Comparison of ENCODE assay signal across 8 mouse cellular contexts in the genomic region with DNA sequence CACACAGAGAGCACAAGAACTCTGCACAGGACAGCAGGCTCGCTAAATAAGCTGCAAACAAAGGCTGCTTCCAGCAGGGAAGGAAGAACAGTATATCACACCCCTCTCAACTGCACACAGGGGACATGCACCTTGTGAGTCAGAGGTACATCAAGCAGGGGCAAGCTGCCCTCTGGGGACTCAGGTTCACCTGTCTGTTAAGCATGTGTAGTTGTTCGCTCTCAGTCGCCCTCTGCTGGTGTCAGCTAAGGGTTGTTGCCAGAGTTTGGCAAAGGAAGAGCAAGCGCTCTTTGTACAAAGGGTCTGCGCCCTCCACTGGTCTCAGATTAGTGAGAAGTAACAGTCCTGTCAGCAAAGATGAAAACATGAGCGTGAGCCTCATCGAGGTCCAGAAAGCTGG.
DNase-seq lines count a peak whose midpoint lies in the region; ATAC-seq and TF ChIP-seq lines count a peak whose summit lies in the region.

No protein-coding gene starts in this region.

- TF ChIP-seq CTCF in heart, adult 2 months (IDR thresholded peaks at IDR 0.05): peak; percentile 58

- no peak overlapping the region for H3K4me3 ChIP-seq in heart, adult 2 months
- no peak overlapping the region for H3K4me3 ChIP-seq in forebrain, embryonic 13.5 days
- H3K4me3 ChIP-seq in lung, embryonic 16.5 days (ENCODE audit: low read length): no peak overlapping the region

- H3K4me2 ChIP-seq in forebrain, embryonic 13.5 days: no peak overlapping the region
- no peak overlapping the region for H3K4me2 ChIP-seq in lung, embryonic 16.5 days (ENCODE audit: low read depth, low read length)

- ATAC-seq in forebrain, embryonic 13.5 days: peak; percentile 50
- ATAC-seq in lung, embryonic 16.5 days (ENCODE audit: low read depth): peak; percentile 49; the same call in 1 of the 2 replicates

- H3K79me2 ChIP-seq in heart, adult 2 months (replicated peaks; ENCODE audit: control insufficient read depth, insufficient read depth, low read length): no peaks in the 10 kb centered on the region

- WGBS in heart, adult 2 months: 33% methylated on average over 7 of the region's 7 CpGs
- WGBS in forebrain, embryonic 13.5 days: 15% methylated on average over 7 of the region's 7 CpGs
- WGBS in lung, embryonic 16.5 days: 18% methylated on average over 7 of the region's 7 CpGs

- no peak for TF ChIP-seq EP300 in heart, adult 2 months (IDR thresholded peaks at IDR 0.05; ENCODE audit: insufficient read depth, low read depth, low read length)

- H3K27ac ChIP-seq in heart, adult 2 months: no peak overlapping the region
- H3K27ac ChIP-seq in forebrain, embryonic 13.5 days: 0 out of 2 replicates have a peak overlapping the region, but pooled peaks have one; percentile 3
- H3K27ac ChIP-seq in lung, embryonic 16.5 days (ENCODE audit: low read length): no peak overlapping the region

- intact Hi-C loops in heart, adult 2 months (cut with DNase I): no loop called here
- intact Hi-C loops in heart, postnatal 25 days (cut with DNase I): loop anchor here (10.0 kb wide), 1 partner anchor 565 kb away; no protein-coding TSS in a partner anchor

- TF ChIP-seq POLR2A in heart, adult 2 months (IDR thresholded peaks at IDR 0.05; ENCODE audit: insufficient read depth, low read depth, low read length): no peak

- no peak overlapping the region for H3K9ac ChIP-seq in heart, adult 2 months (ENCODE audit: low read depth, low read length)
- H3K9ac ChIP-seq in forebrain, embryonic 13.5 days: no peak overlapping the region
- H3K9ac ChIP-seq in lung, embryonic 16.5 days (ENCODE audit: low read length): no peak overlapping the region

- no peaks in the 10 kb centered on the region for H3K36me3 ChIP-seq in heart, adult 2 months (ENCODE audit: control insufficient read depth, insufficient read depth, low read length)
- H3K36me3 ChIP-seq in forebrain, embryonic 13.5 days (ENCODE audit: poor library complexity, severe bottlenecking): no peaks in the 10 kb centered on the region
- no peaks in the 10 kb centered on the region for H3K36me3 ChIP-seq in lung, embryonic 16.5 days (ENCODE audit: control insufficient read depth, insufficient read depth, low read length)

- no peaks in the 10 kb centered on the region for H3K27me3 ChIP-seq in heart, adult 2 months (ENCODE audit: control insufficient read depth, insufficient read depth, low read length)
- no peaks in the 10 kb centered on the region for H3K27me3 ChIP-seq in forebrain, embryonic 13.5 days
- no peaks in the 10 kb centered on the region for H3K27me3 ChIP-seq in lung, embryonic 16.5 days (ENCODE audit: control insufficient read depth, insufficient read depth, low read depth, low read length)

- no peaks in the 10 kb centered on the region for H3K4me1 ChIP-seq in heart, adult 2 months (ENCODE audit: control insufficient read depth, insufficient read depth, low read length)
- H3K4me1 ChIP-seq in forebrain, embryonic 13.5 days: peaks cover 22% of the 10 kb centered on the region
- H3K4me1 ChIP-seq in lung, embryonic 16.5 days (replicated peaks; ENCODE audit: control insufficient read depth, insufficient read depth, low read length): no peaks in the 10 kb centered on the region

- no peaks in the 10 kb centered on the region for H3K9me3 ChIP-seq in forebrain, embryonic 13.5 days (replicated peaks)
- H3K9me3 ChIP-seq in lung, embryonic 16.5 days (ENCODE audit: control insufficient read depth, low read length): no peaks in the 10 kb centered on the region

- DNase-seq in heart, adult 2 months: peak in 1 of 2 experiments; percentile 24
- DNase-seq in heart, postnatal 25 days (ENCODE audit: low spot score): no peak
- peak; percentile 13 for DNase-seq in c-Kit-positive CD71-negative TER-119-negative erythroid progenitor cells, embryonic 14.5 days (ENCODE audit: low read depth)
- DNase-seq in kidney, postnatal 25 days: peak; percentile 64 to 71
- peak; percentile 78 to 79 for DNase-seq in right cerebral cortex, adult 2 months (ENCODE audit: low spot score in 2 of 2)
- no peak for DNase-seq in spleen, adult 18-20 months

Comparison
In these comparisons a context has a peak if more than half of its experiments do, and no peak if none do; other contexts are left out.
1. DNase-seq: peak in c-Kit-positive CD71-negative TER-119-negative erythroid progenitor cells, embryonic 14.5 days (single experiment), kidney, postnatal 25 days (2 of 2) and right cerebral cortex, adult 2 months (2 of 2); none in heart, postnatal 25 days (single experiment) and spleen, adult 18-20 months (0 of 2).